Mouse (Mus musculus): ENCODE measurements around the gene Sesn1. TPM values are rescaled to one million over a fixed set of nuclear protein-coding genes. Genes with fewer than 3 reads are reported as not detected.
"Not testable (repeated sequence)": the region's sequence is repeated elsewhere in the genome, so short reads cannot be mapped to it uniquely, and the experiment has no call there.

The Sesn1 gene
- total and polyA plus RNA-seq, 3 experiments: 9.1 to 49.3 (median 30.3) TPM

GRCm38 (mm10) chr10:41819307-41819706 lies 9.6 kb downstream of the Sesn1 start:
- TF ChIP-seq POLR2AphosphoS5 (IDR thresholded peaks at IDR 0.05; ENCODE audit: insufficient replicate concordance, low read depth, low read length) (no peak), TAL1 (conservative IDR thresholded peaks at IDR 0.05; ENCODE audit: low read depth, low read length) (no peak), GATA1 (IDR thresholded peaks at IDR 0.05; ENCODE audit: borderline replicate concordance, low read length) (no peak), CTCF (IDR thresholded peaks at IDR 0.05; ENCODE audit: low read depth, low read length) (no peak), GATA2 (IDR thresholded peaks at IDR 0.05; ENCODE audit: borderline replicate concordance, low read depth, low read length) (no peak)
- DNase-seq (ENCODE audit: low spot score) (no peak), ATAC-seq (ENCODE audit: extremely low read depth, insufficient number of reproducible peaks, low FRiP score, poor library complexity, severe bottlenecking) (no peak)
- peaks cover 10% of the 10 kb centered on the region for H3K4me1 ChIP-seq (ENCODE audit: insufficient read depth, low read depth, low read length)
- H3K36me3 ChIP-seq (replicated peaks): peaks cover 4% of the 10 kb centered on the region
- no peak overlapping the region for H3K4me3 ChIP-seq (ENCODE audit: low read depth, low read length)
- no peaks in the 10 kb centered on the region for H3K27me3 ChIP-seq (ENCODE audit: insufficient read depth, low read length)
- H3K9me3 ChIP-seq (replicated peaks): no peaks in the 10 kb centered on the region

- Histone ChIP-seq H3K36me3 (replicated peaks) (peaks cover 2% of the 10 kb centered on the region), H3K4me1 (ENCODE audit: insufficient read depth, low read depth, low read length) (peaks cover 6% of the 10 kb centered on the region), H3K4me3 (ENCODE audit: low read depth, low read length) (no peak overlapping the region), H3K9me3 (replicated peaks) (no peaks in the 10 kb centered on the region), H3K27me3 (ENCODE audit: insufficient read depth, low read length) (no peaks in the 10 kb centered on the region)
- TF ChIP-seq POLR2AphosphoS5 (IDR thresholded peaks at IDR 0.05; ENCODE audit: insufficient replicate concordance, low read depth, low read length) (no peak), GATA2 (IDR thresholded peaks at IDR 0.05; ENCODE audit: borderline replicate concordance, low read depth, low read length) (no peak), GATA1 (IDR thresholded peaks at IDR 0.05; ENCODE audit: borderline replicate concordance, low read length) (no peak), TAL1 (conservative IDR thresholded peaks at IDR 0.05; ENCODE audit: low read depth, low read length) (no peak), CTCF (IDR thresholded peaks at IDR 0.05; ENCODE audit: low read depth, low read length) (no peak)
- DNase-seq (ENCODE audit: low spot score) (no peak), ATAC-seq (ENCODE audit: extremely low read depth, insufficient number of reproducible peaks, low FRiP score, poor library complexity, severe bottlenecking) (no peak)
These were observed 10.7 kb downstream of the Sesn1 start for GRCm38 (mm10) chr10:41820401-41820800.

- H3K4me1 ChIP-seq (ENCODE audit: insufficient read depth, low read depth, low read length): peaks cover 9% of the 10 kb centered on the region
- no peak for DNase-seq (ENCODE audit: low spot score)
- no peak for ATAC-seq (ENCODE audit: extremely low read depth, insufficient number of reproducible peaks, low FRiP score, poor library complexity, severe bottlenecking)
- H3K9me3 ChIP-seq (replicated peaks): no peaks in the 10 kb centered on the region
- peaks cover 2% of the 10 kb centered on the region for H3K36me3 ChIP-seq (replicated peaks)
- no peak overlapping the region for H3K4me3 ChIP-seq (ENCODE audit: low read depth, low read length)
- H3K27me3 ChIP-seq (ENCODE audit: insufficient read depth, low read length): no peaks in the 10 kb centered on the region
- TF ChIP-seq POLR2AphosphoS5 (IDR thresholded peaks at IDR 0.05; ENCODE audit: insufficient replicate concordance, low read depth, low read length): no peak
- TF ChIP-seq GATA2 (IDR thresholded peaks at IDR 0.05; ENCODE audit: borderline replicate concordance, low read depth, low read length): no peak
- TF ChIP-seq GATA1 (IDR thresholded peaks at IDR 0.05; ENCODE audit: borderline replicate concordance, low read length): no peak
These were observed 11.4 kb downstream of the Sesn1 start for GRCm38 (mm10) chr10:41821171-41821570.

GRCm38 (mm10) chr10:41822573-41823281 lies 13.0 kb downstream of the Sesn1 start:
- no peak for DNase-seq (ENCODE audit: low spot score)
- H3K4me1 ChIP-seq (ENCODE audit: insufficient read depth, low read depth, low read length): peaks cover 14% of the 10 kb centered on the region
- ATAC-seq (ENCODE audit: extremely low read depth, insufficient number of reproducible peaks, low FRiP score, poor library complexity, severe bottlenecking): no peak
- H3K36me3 ChIP-seq (replicated peaks): peaks cover 2% of the 10 kb centered on the region
- no peak overlapping the region for H3K4me3 ChIP-seq (ENCODE audit: low read depth, low read length)
- no peaks in the 10 kb centered on the region for H3K27me3 ChIP-seq (ENCODE audit: insufficient read depth, low read length)
- TF ChIP-seq GATA1 (IDR thresholded peaks at IDR 0.05; ENCODE audit: borderline replicate concordance, low read length) (no peak), GATA2 (IDR thresholded peaks at IDR 0.05; ENCODE audit: borderline replicate concordance, low read depth, low read length) (no peak), TAL1 (conservative IDR thresholded peaks at IDR 0.05; ENCODE audit: low read depth, low read length) (no peak), CTCF (IDR thresholded peaks at IDR 0.05; ENCODE audit: low read depth, low read length) (no peak), POLR2AphosphoS5 (IDR thresholded peaks at IDR 0.05; ENCODE audit: insufficient replicate concordance, low read depth, low read length) (no peak)
- no peaks in the 10 kb centered on the region for H3K9me3 ChIP-seq (replicated peaks)

- H3K36me3 ChIP-seq (replicated peaks); H3K4me3 ChIP-seq (ENCODE audit: low read depth, low read length); H3K9me3 ChIP-seq (replicated peaks); H3K27me3 ChIP-seq (ENCODE audit: insufficient read depth, low read length); DNase-seq (ENCODE audit: low spot score); ATAC-seq (ENCODE audit: extremely low read depth, insufficient number of reproducible peaks, low FRiP score, poor library complexity, severe bottlenecking): not testable (repeated sequence)
- peaks cover 18% of the 10 kb centered on the region for H3K4me1 ChIP-seq (ENCODE audit: insufficient read depth, low read depth, low read length)
These were observed 13.5 kb downstream of the Sesn1 start for GRCm38 (mm10) chr10:41823282-41823675.

- Histone ChIP-seq H3K27me3 (ENCODE audit: insufficient read depth, low read length) (no peaks in the 10 kb centered on the region), H3K4me1 (ENCODE audit: insufficient read depth, low read depth, low read length) (peaks cover 23% of the 10 kb centered on the region), H3K36me3 (replicated peaks) (peaks cover 2% of the 10 kb centered on the region), H3K4me3 (ENCODE audit: low read depth, low read length) (no peak overlapping the region), H3K9me3 (replicated peaks) (no peaks in the 10 kb centered on the region)
- ATAC-seq (ENCODE audit: extremely low read depth, insufficient number of reproducible peaks, low FRiP score, poor library complexity, severe bottlenecking): no peak
- no peak for TF ChIP-seq TAL1 (conservative IDR thresholded peaks at IDR 0.05; ENCODE audit: low read depth, low read length)
- DNase-seq (ENCODE audit: low spot score): no peak
These were observed 14.2 kb downstream of the Sesn1 start for GRCm38 (mm10) chr10:41823916-41824315.

GRCm38 (mm10) chr10:41825041-41825440 lies 15.3 kb downstream of the Sesn1 start:
- H3K36me3 ChIP-seq (replicated peaks): peaks cover 2% of the 10 kb centered on the region
- H3K9me3 ChIP-seq (replicated peaks): no peaks in the 10 kb centered on the region
- peaks cover 25% of the 10 kb centered on the region for H3K4me1 ChIP-seq (ENCODE audit: insufficient read depth, low read depth, low read length)
- no peak overlapping the region for H3K4me3 ChIP-seq (ENCODE audit: low read depth, low read length)
- no peak for TF ChIP-seq GATA2 (IDR thresholded peaks at IDR 0.05; ENCODE audit: borderline replicate concordance, low read depth, low read length)
- TF ChIP-seq GATA1 (IDR thresholded peaks at IDR 0.05; ENCODE audit: borderline replicate concordance, low read length): no peak
- TF ChIP-seq POLR2AphosphoS5 (IDR thresholded peaks at IDR 0.05; ENCODE audit: insufficient replicate concordance, low read depth, low read length): no peak
- TF ChIP-seq TAL1 (conservative IDR thresholded peaks at IDR 0.05; ENCODE audit: low read depth, low read length): no peak
- no peak for TF ChIP-seq CTCF (IDR thresholded peaks at IDR 0.05; ENCODE audit: low read depth, low read length)
- no peaks in the 10 kb centered on the region for H3K27me3 ChIP-seq (ENCODE audit: insufficient read depth, low read length)
- DNase-seq (ENCODE audit: low spot score): no peak
- no peak for ATAC-seq (ENCODE audit: extremely low read depth, insufficient number of reproducible peaks, low FRiP score, poor library complexity, severe bottlenecking)

Data from G1E (cell line).